Mouse (Mus musculus): ENCODE measurements around the gene Gp1bb. TPM values are rescaled to one million over a fixed set of nuclear protein-coding genes. Genes with fewer than 3 reads are reported as not detected.

The Gp1bb gene
- total RNA-seq, 2 experiments from 2014 or later = 10.1 to 11.9 TPM

DNA sequence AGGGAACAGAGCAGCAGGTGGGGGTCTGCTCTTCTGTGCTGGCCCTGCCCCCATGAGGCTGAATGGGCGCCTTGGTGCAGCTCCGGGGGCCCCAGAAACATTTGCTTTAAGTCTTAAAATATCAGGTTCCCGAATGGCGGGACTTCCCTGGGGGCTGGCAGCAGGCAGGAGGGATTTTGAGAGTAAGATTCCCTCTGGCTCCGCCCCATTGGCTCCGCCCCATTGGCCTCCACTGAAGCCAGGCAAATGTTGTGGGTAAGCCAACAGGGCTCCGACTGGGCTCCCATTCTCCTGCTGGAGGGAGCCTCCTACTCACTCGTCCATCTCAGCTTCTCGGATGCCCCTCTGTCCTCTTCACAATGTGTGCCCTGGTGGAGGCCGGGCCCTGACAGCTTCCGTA lies 14.0 kb downstream of the Gp1bb start:
- DNase-seq = peak; percentile 62
- intact Hi-C loops (cut with DNase I) = no loop called here

DNA sequence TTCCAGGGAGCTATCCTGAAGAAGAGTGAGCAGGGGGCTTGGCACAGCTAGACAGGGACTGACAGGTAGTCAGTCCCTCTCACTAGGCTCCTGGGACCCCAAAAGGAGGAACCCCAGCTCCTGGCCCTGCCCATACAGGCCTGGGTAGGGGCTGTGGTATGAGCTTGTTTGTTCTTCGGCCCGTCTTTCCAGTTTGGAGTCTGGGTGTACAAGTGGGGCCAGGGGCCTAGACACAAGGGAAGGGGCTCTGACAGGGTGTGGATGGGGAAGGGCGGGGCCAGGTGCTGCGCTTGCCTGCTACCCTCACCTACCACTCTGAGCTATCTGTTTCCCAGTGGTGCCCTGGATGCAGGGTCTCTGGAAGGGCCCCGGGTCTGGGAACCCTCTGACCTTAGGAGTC lies 16.5 kb downstream of the Gp1bb start:
- intact Hi-C loops (cut with DNase I) = no loop called here
- DNase-seq = no peak

GRCm38 (mm10) chr16:18604267-18604701 lies 17.9 kb downstream of the Gp1bb start:
- intact Hi-C loops (cut with DNase I) = no loop called here

GRCm38 (mm10) chr16:18601447-18601846 lies 20.8 kb downstream of the Gp1bb start:
- peak; percentile 62 for DNase-seq
- intact Hi-C loops (cut with DNase I) = no loop called here

More at GRCm38 (mm10) chr16:18604267-18604701, 17.9 kb downstream of the Gp1bb start:
- DNase-seq = no peak

DNA sequence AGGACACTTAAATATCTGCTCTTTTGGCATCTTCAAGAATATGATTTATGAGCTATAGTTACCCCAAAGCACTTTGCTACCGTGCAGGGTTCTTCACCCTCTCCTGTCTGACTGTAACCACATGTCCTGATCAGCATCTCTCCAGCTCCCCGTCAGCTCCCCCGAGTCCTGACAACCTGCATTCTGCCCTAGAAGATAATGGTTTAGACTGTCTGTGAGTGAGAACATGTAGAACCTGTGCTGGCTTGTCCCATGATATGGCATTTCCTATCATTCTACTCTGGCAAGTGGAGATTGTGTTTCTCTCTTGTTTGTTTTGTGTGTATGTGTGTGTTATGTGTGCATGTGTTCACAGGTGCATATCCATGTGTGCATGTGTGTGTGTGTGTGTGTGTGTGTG lies 24.2 kb downstream of the Gp1bb start:
- intact Hi-C loops (cut with DNase I) = no loop called here
- DNase-seq = no peak

- no peak for DNase-seq
- intact Hi-C loops (cut with DNase I) = no loop called here
Measured at GRCm38 (mm10) chr16:18596255-18596654, 25.9 kb downstream of the Gp1bb start.

DNA sequence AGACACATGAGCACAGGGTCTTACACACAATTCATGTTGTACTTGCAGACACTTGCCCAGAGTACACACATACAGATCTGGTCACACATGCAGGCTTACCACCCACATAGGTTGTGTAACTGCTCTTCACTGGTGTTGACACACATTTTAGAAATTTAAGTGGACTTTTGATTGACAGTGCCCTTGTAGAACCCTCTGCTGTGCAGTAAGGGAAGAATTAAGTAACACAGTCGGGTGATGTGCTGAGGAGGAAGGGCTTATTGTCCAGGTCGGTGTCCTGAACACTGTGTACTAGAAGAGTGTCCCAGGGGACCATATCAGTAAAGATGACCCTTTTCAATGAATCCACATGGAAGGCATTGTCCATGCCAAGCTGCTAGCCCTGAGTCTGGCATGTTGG lies 28.3 kb downstream of the Gp1bb start:
- DNase-seq = no peak
- intact Hi-C loops (cut with DNase I) = no loop called here

DNA sequence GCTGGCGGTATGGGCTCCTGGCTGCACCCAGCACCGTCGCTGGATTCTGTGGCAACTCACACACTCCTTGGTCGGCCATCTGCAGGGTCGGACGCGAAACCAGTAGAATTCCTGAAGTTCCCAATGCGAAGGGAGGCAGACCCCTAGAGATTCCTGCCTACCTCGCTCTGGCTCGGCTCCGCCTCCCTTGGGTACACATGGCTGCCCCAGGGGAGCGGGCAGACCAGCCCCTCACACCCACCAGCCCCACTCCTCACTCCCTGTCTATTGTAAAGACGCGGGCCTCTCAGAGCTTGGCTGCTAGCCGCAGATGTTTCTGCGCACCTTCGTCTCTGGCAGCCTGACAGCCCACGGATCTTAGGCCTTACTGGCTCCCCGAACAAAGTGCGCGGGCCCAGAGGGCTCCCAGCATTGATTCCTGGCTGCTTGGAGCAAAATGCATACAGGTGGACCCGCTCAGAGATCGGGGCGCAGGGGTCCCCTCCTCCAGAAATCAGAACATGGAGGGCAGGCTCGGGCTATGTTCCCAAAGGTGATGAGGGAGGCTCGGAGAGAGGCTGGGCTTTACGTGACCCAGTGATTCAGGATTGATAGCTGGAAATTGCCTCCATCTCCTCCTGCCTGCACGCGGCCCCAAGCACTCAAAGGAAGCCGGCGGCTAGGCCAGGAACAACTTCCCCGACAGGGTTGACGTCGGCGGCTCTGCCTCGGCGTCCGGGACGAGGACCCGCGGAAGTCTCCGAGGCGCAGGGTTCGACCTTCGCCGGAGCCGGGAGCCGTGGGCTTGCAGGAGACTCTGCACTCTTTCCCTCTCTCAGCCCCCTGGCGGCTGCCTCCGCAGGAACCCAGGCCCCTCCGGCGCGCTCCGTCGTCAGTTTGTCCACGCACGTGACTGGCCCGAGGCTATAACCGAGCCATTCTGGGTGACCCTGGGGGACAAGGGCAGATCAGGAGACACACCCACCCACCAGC lies 30.9 kb downstream of the Gp1bb start:
- intact Hi-C loops (cut with DNase I) = no loop called here
- DNase-seq = no peak

- DNase-seq = no peak
- intact Hi-C loops (cut with DNase I) = loop anchor here (10.0 kb wide), 1 partner anchor 145 kb away; no protein-coding TSS in a partner anchor
Measured at GRCm38 (mm10) chr16:18589804-18590790, 32.1 kb downstream of the Gp1bb start, which contains the start of gene Tbx1. TSS of gene Tbx1 (minus strand) at chr16:18590671.

- no peak for DNase-seq
- intact Hi-C loops (cut with DNase I) = loop anchor here (10.0 kb wide), 1 partner anchor 144 kb away; no protein-coding TSS in a partner anchor
Measured at GRCm38 (mm10) chr16:18589080-18589621, 33.1 kb downstream of the Gp1bb start.

DNA sequence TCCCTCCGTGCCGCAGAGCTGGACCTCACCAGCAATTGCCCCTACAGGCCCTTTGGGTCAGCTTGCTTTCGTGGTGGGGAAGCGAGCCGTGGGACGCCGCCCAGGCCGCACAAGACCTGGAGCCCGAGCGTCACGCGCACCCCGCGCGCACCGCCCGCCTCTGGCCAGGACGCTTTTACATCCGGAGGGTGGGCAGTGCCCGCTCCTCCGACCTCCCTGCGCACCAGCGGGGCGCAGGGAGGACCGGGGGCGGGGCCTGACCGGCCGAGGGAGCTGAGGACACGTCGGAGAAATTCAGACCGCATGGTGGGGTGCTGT lies 33.5 kb downstream of the Gp1bb start:
- no peak for DNase-seq
- intact Hi-C loops (cut with DNase I) = loop anchor here (10.0 kb wide), 1 partner anchor 144 kb away; no protein-coding TSS in a partner anchor

GRCm38 (mm10) chr16:18587847-18588737 lies 34.1 kb downstream of the Gp1bb start:
- intact Hi-C loops (cut with DNase I) = loop anchor here (10.0 kb wide), 1 partner anchor 143 kb away; no protein-coding TSS in a partner anchor
- no peak for DNase-seq

DNA sequence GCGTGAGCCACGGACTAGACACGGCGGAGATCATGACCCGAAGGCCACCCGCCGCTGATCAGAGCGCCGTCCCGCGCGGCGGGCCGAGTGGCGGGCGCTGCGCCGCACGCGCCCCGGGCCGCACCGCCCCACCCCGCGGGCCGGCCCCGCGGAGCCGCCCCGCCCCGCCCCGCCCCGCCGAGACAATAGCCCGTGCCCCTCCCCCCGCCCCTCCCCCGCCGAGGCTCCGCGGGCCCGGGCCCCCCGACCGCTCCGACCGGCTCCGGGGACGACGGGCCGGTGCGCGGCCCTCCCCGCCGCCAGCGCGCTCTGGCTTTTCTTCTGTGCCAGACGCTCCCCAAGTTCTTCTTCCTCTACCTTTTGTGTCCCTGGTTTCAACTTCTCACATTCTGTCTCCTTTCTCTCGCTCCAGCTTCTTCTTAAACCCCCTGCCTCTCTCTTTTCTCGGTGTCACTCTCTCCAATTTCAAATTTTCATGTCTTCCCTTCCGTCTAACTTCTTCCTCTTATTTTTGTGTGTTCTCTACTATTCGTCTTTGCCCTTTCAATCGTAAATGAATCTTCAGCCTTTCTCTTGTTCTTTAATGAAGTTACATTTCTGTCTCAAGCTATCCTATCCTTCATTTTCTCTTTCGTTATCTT lies 35.2 kb downstream of the Gp1bb start:
- intact Hi-C loops (cut with DNase I) = loop anchor here (10.0 kb wide), 1 partner anchor 142 kb away; no protein-coding TSS in a partner anchor
- DNase-seq = no peak

- no peak for DNase-seq
- intact Hi-C loops (cut with DNase I) = loop anchor here (10.0 kb wide), 1 partner anchor 141 kb away; no protein-coding TSS in a partner anchor
Measured at GRCm38 (mm10) chr16:18586076-18586905, 35.9 kb downstream of the Gp1bb start.

- DNase-seq = no peak
Measured at GRCm38 (mm10) chr16:18585676-18586075, 36.5 kb downstream of the Gp1bb start.

GRCm38 (mm10) chr16:18584901-18585510 lies 37.2 kb downstream of the Gp1bb start:
- no peak for DNase-seq
- intact Hi-C loops (cut with DNase I) = loop anchor here (10.0 kb wide), 1 partner anchor 140 kb away; no protein-coding TSS in a partner anchor

More at GRCm38 (mm10) chr16:18585676-18586075, 36.5 kb downstream of the Gp1bb start:
- intact Hi-C loops (cut with DNase I) = loop anchor here (10.0 kb wide), 1 partner anchor 141 kb away; no protein-coding TSS in a partner anchor

DNA sequence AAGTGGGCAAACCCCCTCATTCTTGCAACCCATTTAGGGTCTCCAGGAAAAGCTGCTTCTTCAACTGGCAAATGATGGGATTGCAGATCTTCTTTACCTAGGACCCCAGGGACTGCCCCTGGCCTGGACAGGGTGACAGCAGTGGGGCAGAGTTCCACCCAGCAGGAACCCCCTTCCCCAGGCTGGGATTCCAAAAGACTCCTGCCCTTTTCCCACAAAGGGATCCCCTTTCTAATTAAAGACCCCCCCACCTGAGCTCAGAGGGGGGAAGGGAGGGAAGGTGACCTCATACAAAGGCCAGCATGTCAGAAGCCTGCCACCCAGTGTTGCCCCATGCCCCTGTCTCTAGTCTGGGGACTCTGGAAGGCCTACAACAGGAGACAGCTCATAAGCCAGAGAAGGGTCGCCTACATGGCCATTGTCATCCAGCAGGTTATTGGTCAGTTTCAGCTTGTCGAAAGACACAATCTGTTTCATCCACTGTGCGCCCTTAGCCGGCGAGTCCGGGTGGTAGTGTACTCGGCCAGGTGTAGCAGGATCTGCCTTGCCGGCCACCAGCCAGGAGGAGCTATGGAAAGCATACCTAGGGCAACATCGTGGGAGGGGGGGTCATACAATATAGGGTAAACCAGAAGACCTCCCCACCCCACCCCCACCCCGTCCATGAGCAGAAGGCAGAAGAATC lies 38.4 kb downstream of the Gp1bb start:
- intact Hi-C loops (cut with DNase I) = loop anchor here (10.0 kb wide), 1 partner anchor 139 kb away; no protein-coding TSS in a partner anchor
- DNase-seq = no peak

Measured in left cerebral cortex, postnatal 4 days (tissue).